Mouse (Mus musculus): Measurements from ENCODE around the gene Dpp6. TPM values are rescaled to one million over a fixed set of nuclear protein-coding genes. Genes with fewer than 3 reads are reported as not detected.

The Dpp6 gene
- polyA plus RNA-seq, 1 experiment from 2014 or later = 4.5 TPM

GRCm38 (mm10) chr5:27316674-27317073, 499.7 kb downstream of the Dpp6 start:
- Histone ChIP-seq H3K4me1 (ENCODE audit: control insufficient read depth, insufficient read depth, low read length) (no peaks in the 10 kb centered on the region), H3K9me3 (replicated peaks; ENCODE audit: control insufficient read depth, low read length) (no peaks in the 10 kb centered on the region), H3K27me3 (ENCODE audit: control insufficient read depth, insufficient read depth, low read length) (no peaks in the 10 kb centered on the region), H3K36me3 (replicated peaks; ENCODE audit: control insufficient read depth, insufficient read depth, low read depth, low read length) (no peaks in the 10 kb centered on the region), H3K4me2 (ENCODE audit: low read depth, low read length) (no peak overlapping the region), H3K4me3 (ENCODE audit: low read depth, low read length) (no peak overlapping the region), H3K9ac (replicated peaks; ENCODE audit: low read length) (no peak overlapping the region), H3K27ac (replicated peaks; ENCODE audit: low read depth, low read length) (no peak overlapping the region)
- DNase-seq (ENCODE audit: low spot score) (no peak), ATAC-seq (replicated peaks; ENCODE audit: insufficient number of reproducible peaks, low FRiP score, low TSS enrichment, low read depth) (no peak)
- 40% methylated on average over 1 of the region's 1 CpGs for WGBS

- H3K9ac ChIP-seq (replicated peaks; ENCODE audit: low read length) = no peak overlapping the region
- no peak overlapping the region for H3K27ac ChIP-seq (replicated peaks; ENCODE audit: low read depth, low read length)
- H3K36me3 ChIP-seq (replicated peaks; ENCODE audit: control insufficient read depth, insufficient read depth, low read depth, low read length) = no peaks in the 10 kb centered on the region
- ATAC-seq (replicated peaks; ENCODE audit: insufficient number of reproducible peaks, low FRiP score, low TSS enrichment, low read depth) (no peak), DNase-seq (ENCODE audit: low spot score) (no peak)
- no peaks in the 10 kb centered on the region for H3K4me1 ChIP-seq (ENCODE audit: control insufficient read depth, insufficient read depth, low read length)
- no peak overlapping the region for H3K4me3 ChIP-seq (ENCODE audit: low read depth, low read length)
- no peak overlapping the region for H3K4me2 ChIP-seq (ENCODE audit: low read depth, low read length)
- no peaks in the 10 kb centered on the region for H3K9me3 ChIP-seq (replicated peaks; ENCODE audit: control insufficient read depth, low read length)
- H3K27me3 ChIP-seq (ENCODE audit: control insufficient read depth, insufficient read depth, low read length) = no peaks in the 10 kb centered on the region
Observed at GRCm38 (mm10) chr5:27317264-27317663, 500.3 kb downstream of the Dpp6 start.

- H3K4me1 ChIP-seq (ENCODE audit: control insufficient read depth, insufficient read depth, low read length) = no peaks in the 10 kb centered on the region
- WGBS = 45% methylated on average over 1 of the region's 1 CpGs
- no peak overlapping the region for H3K27ac ChIP-seq (replicated peaks; ENCODE audit: low read depth, low read length)
- no peak overlapping the region for H3K9ac ChIP-seq (replicated peaks; ENCODE audit: low read length)
- no peak overlapping the region for H3K4me2 ChIP-seq (ENCODE audit: low read depth, low read length)
- no peak overlapping the region for H3K4me3 ChIP-seq (ENCODE audit: low read depth, low read length)
- no peaks in the 10 kb centered on the region for H3K27me3 ChIP-seq (ENCODE audit: control insufficient read depth, insufficient read depth, low read length)
- no peaks in the 10 kb centered on the region for H3K36me3 ChIP-seq (replicated peaks; ENCODE audit: control insufficient read depth, insufficient read depth, low read depth, low read length)
- no peak for ATAC-seq (replicated peaks; ENCODE audit: insufficient number of reproducible peaks, low FRiP score, low TSS enrichment, low read depth)
- H3K9me3 ChIP-seq (replicated peaks; ENCODE audit: control insufficient read depth, low read length) = no peaks in the 10 kb centered on the region
- DNase-seq (ENCODE audit: low spot score) = no peak
Observed at GRCm38 (mm10) chr5:27317832-27318231, 500.8 kb downstream of the Dpp6 start.

- Histone ChIP-seq H3K4me2 (ENCODE audit: low read depth, low read length) (no peak overlapping the region), H3K9me3 (replicated peaks; ENCODE audit: control insufficient read depth, low read length) (no peaks in the 10 kb centered on the region), H3K27me3 (ENCODE audit: control insufficient read depth, insufficient read depth, low read length) (no peaks in the 10 kb centered on the region), H3K27ac (replicated peaks; ENCODE audit: low read depth, low read length) (no peak overlapping the region), H3K9ac (replicated peaks; ENCODE audit: low read length) (no peak overlapping the region), H3K4me3 (ENCODE audit: low read depth, low read length) (no peak overlapping the region), H3K36me3 (replicated peaks; ENCODE audit: control insufficient read depth, insufficient read depth, low read depth, low read length) (no peaks in the 10 kb centered on the region), H3K4me1 (ENCODE audit: control insufficient read depth, insufficient read depth, low read length) (no peaks in the 10 kb centered on the region)
- DNase-seq (ENCODE audit: low spot score) (no peak), ATAC-seq (replicated peaks; ENCODE audit: insufficient number of reproducible peaks, low FRiP score, low TSS enrichment, low read depth) (no peak)
- WGBS = 84% methylated on average over 4 of the region's 4 CpGs
Observed at GRCm38 (mm10) chr5:27319731-27320130, 502.7 kb downstream of the Dpp6 start.

- H3K4me3 ChIP-seq (ENCODE audit: low read depth, low read length) = no peak overlapping the region
- no peaks in the 10 kb centered on the region for H3K9me3 ChIP-seq (replicated peaks; ENCODE audit: control insufficient read depth, low read length)
- no peak overlapping the region for H3K27ac ChIP-seq (replicated peaks; ENCODE audit: low read depth, low read length)
- H3K36me3 ChIP-seq (replicated peaks; ENCODE audit: control insufficient read depth, insufficient read depth, low read depth, low read length) = no peaks in the 10 kb centered on the region
- no peak overlapping the region for H3K9ac ChIP-seq (replicated peaks; ENCODE audit: low read length)
- 79% methylated on average over 3 of the region's 3 CpGs for WGBS
- no peak for ATAC-seq (replicated peaks; ENCODE audit: insufficient number of reproducible peaks, low FRiP score, low TSS enrichment, low read depth)
- H3K27me3 ChIP-seq (ENCODE audit: control insufficient read depth, insufficient read depth, low read length) = no peaks in the 10 kb centered on the region
- DNase-seq (ENCODE audit: low spot score) = no peak
- no peak overlapping the region for H3K4me2 ChIP-seq (ENCODE audit: low read depth, low read length)
- no peaks in the 10 kb centered on the region for H3K4me1 ChIP-seq (ENCODE audit: control insufficient read depth, insufficient read depth, low read length)
Observed at GRCm38 (mm10) chr5:27322895-27323792, 506.1 kb downstream of the Dpp6 start.

- Histone ChIP-seq H3K9ac (replicated peaks; ENCODE audit: low read length) (no peak overlapping the region), H3K27ac (replicated peaks; ENCODE audit: low read depth, low read length) (no peak overlapping the region), H3K4me3 (ENCODE audit: low read depth, low read length) (no peak overlapping the region), H3K4me1 (ENCODE audit: control insufficient read depth, insufficient read depth, low read length) (no peaks in the 10 kb centered on the region), H3K36me3 (replicated peaks; ENCODE audit: control insufficient read depth, insufficient read depth, low read depth, low read length) (no peaks in the 10 kb centered on the region), H3K4me2 (ENCODE audit: low read depth, low read length) (no peak overlapping the region), H3K27me3 (ENCODE audit: control insufficient read depth, insufficient read depth, low read length) (no peaks in the 10 kb centered on the region), H3K9me3 (replicated peaks; ENCODE audit: control insufficient read depth, low read length) (no peaks in the 10 kb centered on the region)
- no peak for ATAC-seq (replicated peaks; ENCODE audit: insufficient number of reproducible peaks, low FRiP score, low TSS enrichment, low read depth)
- no peak for DNase-seq (ENCODE audit: low spot score)
- WGBS = 60% methylated on average over 3 of the region's 3 CpGs
Observed at GRCm38 (mm10) chr5:27324346-27324928, 507.4 kb downstream of the Dpp6 start.

GRCm38 (mm10) chr5:27336698-27337097, 519.7 kb downstream of the Dpp6 start:
- WGBS = 55% methylated on average over 2 of the region's 2 CpGs
- DNase-seq (ENCODE audit: low spot score) (no peak), ATAC-seq (replicated peaks; ENCODE audit: insufficient number of reproducible peaks, low FRiP score, low TSS enrichment, low read depth) (no peak)
- Histone ChIP-seq H3K27ac (replicated peaks; ENCODE audit: low read depth, low read length) (no peak overlapping the region), H3K27me3 (ENCODE audit: control insufficient read depth, insufficient read depth, low read length) (no peaks in the 10 kb centered on the region), H3K9ac (replicated peaks; ENCODE audit: low read length) (no peak overlapping the region), H3K4me1 (ENCODE audit: control insufficient read depth, insufficient read depth, low read length) (no peaks in the 10 kb centered on the region), H3K36me3 (replicated peaks; ENCODE audit: control insufficient read depth, insufficient read depth, low read depth, low read length) (no peaks in the 10 kb centered on the region), H3K4me2 (ENCODE audit: low read depth, low read length) (no peak overlapping the region), H3K9me3 (replicated peaks; ENCODE audit: control insufficient read depth, low read length) (no peaks in the 10 kb centered on the region), H3K4me3 (ENCODE audit: low read depth, low read length) (no peak overlapping the region)
